Mouse (Mus musculus) neural tube, embryonic 13.5 days (tissue): Measurements from ENCODE around the gene Aebp2. TPM values are rescaled to one million over a fixed set of nuclear protein-coding genes. Genes with fewer than 3 reads are reported as not detected.

Experiments used
- ATAC-seq: fragments of 200-750 bp; cut with Nextera tagmentation; 2 replicates; pipeline ENCODE4 v1.8.0; 2017; ENCODE audit warnings: low read depth, mild to moderate bottlenecking, moderate TSS enrichment, moderate library complexity
- H3K27ac ChIP-seq: fragments of 300-500 bp; sonication (generic); replicated peaks from 2 replicates; pipeline ENCODE4 v1.5.1; 2015; ENCODE audit warnings: moderate library complexity, mild to moderate bottlenecking, inconsistent platforms
- H3K27me3 ChIP-seq: fragments of 300-500 bp; sonication (generic); 2 replicates; pipeline ENCODE4 v1.6.1; 2015; ENCODE audit warnings: mild to moderate bottlenecking, inconsistent platforms
- H3K36me3 ChIP-seq: fragments of 300-500 bp; sonication (generic); 2 replicates; pipeline ENCODE4 v1.6.1; 2015; ENCODE audit warnings: mild to moderate bottlenecking, inconsistent platforms
- H3K4me1 ChIP-seq: fragments of 300-500 bp; sonication (generic); replicated peaks from 2 replicates; pipeline ENCODE4 v1.6.1; 2015; ENCODE audit warnings: inconsistent platforms
- H3K4me2 ChIP-seq: fragments of 300-500 bp; sonication (generic); 2 replicates; pipeline ENCODE4 v1.6.1; 2015; ENCODE audit warnings: inconsistent platforms, mild to moderate bottlenecking, moderate library complexity
- H3K4me3 ChIP-seq: fragments of 300-500 bp; sonication (generic); 2 replicates; pipeline ENCODE4 v1.5.1; 2015; ENCODE audit warnings: mild to moderate bottlenecking, inconsistent platforms
- H3K9ac ChIP-seq: fragments of 300-500 bp; sonication (generic); 2 replicates; pipeline ENCODE4 v1.6.1; 2015; ENCODE audit warnings: moderate library complexity, mild to moderate bottlenecking, inconsistent platforms
- H3K9me3 ChIP-seq: fragments of 300-500 bp; sonication (generic); 2 replicates; pipeline ENCODE4 v1.6.1; 2016; ENCODE audit warnings: inconsistent platforms
- WGBS: fragments of 180-500 bp; shearing (Covaris S2); methylation state at CpG from one replicate; pipeline ENCODE4 v1.1.7; 2015; 5-methylcytosine and 5-hydroxymethylcytosine counted together
- polyA plus RNA-seq: library from polyadenylated mRNA; unstranded; fragments of >200 nt; fragmentation: Nextera tagmentation; extraction: Ambion mirVana; gene quantifications from 2 replicates; pipeline ENCODE4 v1.2.1, GENCODE M21; 2015

The Aebp2 gene
- polyA plus RNA-seq, 1 experiment from 2014 or later, result 6.5 TPM

GRCm38 (mm10) chr6:140610117-140610516, 12.3 kb upstream of the Aebp2 start:
- Histone ChIP-seq H3K9me3 (no peaks in the 10 kb centered on the region), H3K9ac (no peak overlapping the region), H3K36me3 (no peaks in the 10 kb centered on the region), H3K27me3 (no peaks in the 10 kb centered on the region), H3K4me3 (no peak overlapping the region), H3K4me1 (no peaks in the 10 kb centered on the region), H3K27ac (no peak overlapping the region), H3K4me2 (no peak overlapping the region)
- no peak for ATAC-seq
- 90% methylated on average over 5 of the region's 5 CpGs for WGBS

- H3K9ac ChIP-seq, result no peak overlapping the region
- no peak overlapping the region for H3K27ac ChIP-seq
- no peak overlapping the region for H3K4me3 ChIP-seq
- no peak for ATAC-seq
- 89% methylated on average over 4 of the region's 4 CpGs for WGBS
- H3K36me3 ChIP-seq, result no peaks in the 10 kb centered on the region
- no peaks in the 10 kb centered on the region for H3K27me3 ChIP-seq
- no peaks in the 10 kb centered on the region for H3K9me3 ChIP-seq
- no peaks in the 10 kb centered on the region for H3K4me1 ChIP-seq
- H3K4me2 ChIP-seq, result no peak overlapping the region
Measured at GRCm38 (mm10) chr6:140611282-140611681, 11.2 kb upstream of the Aebp2 start.

GRCm38 (mm10) chr6:140611893-140612473, 10.5 kb upstream of the Aebp2 start:
- no peak overlapping the region for H3K4me2 ChIP-seq
- H3K36me3 ChIP-seq, result no peaks in the 10 kb centered on the region
- no peak overlapping the region for H3K4me3 ChIP-seq
- H3K9ac ChIP-seq, result no peak overlapping the region
- H3K4me1 ChIP-seq, result no peaks in the 10 kb centered on the region
- no peaks in the 10 kb centered on the region for H3K9me3 ChIP-seq
- no peak overlapping the region for H3K27ac ChIP-seq
- no peaks in the 10 kb centered on the region for H3K27me3 ChIP-seq
- ATAC-seq, result no peak
- WGBS, result 69% methylated on average over 13 of the region's 13 CpGs

GRCm38 (mm10) chr6:140613822-140614221, 8.6 kb upstream of the Aebp2 start:
- Histone ChIP-seq H3K9me3 (no peaks in the 10 kb centered on the region), H3K27me3 (no peaks in the 10 kb centered on the region), H3K4me2 (no peak overlapping the region), H3K4me1 (no peaks in the 10 kb centered on the region), H3K27ac (no peak overlapping the region), H3K9ac (no peak overlapping the region), H3K36me3 (no peaks in the 10 kb centered on the region), H3K4me3 (no peak overlapping the region)
- 79% methylated on average over 3 of the region's 3 CpGs for WGBS
- ATAC-seq, result no peak

- no peaks in the 10 kb centered on the region for H3K9me3 ChIP-seq
- H3K36me3 ChIP-seq, result no peaks in the 10 kb centered on the region
- no peak for ATAC-seq
- no peaks in the 10 kb centered on the region for H3K27me3 ChIP-seq
- no peak overlapping the region for H3K27ac ChIP-seq
- H3K4me3 ChIP-seq, result no peak overlapping the region
- no peaks in the 10 kb centered on the region for H3K4me1 ChIP-seq
- no peak overlapping the region for H3K4me2 ChIP-seq
- H3K9ac ChIP-seq, result no peak overlapping the region
- WGBS, result 89% methylated on average over 11 of the region's 11 CpGs
Measured at GRCm38 (mm10) chr6:140614711-140615110, 7.8 kb upstream of the Aebp2 start.

GRCm38 (mm10) chr6:140620531-140621349, 1.7 kb upstream of the Aebp2 start:
- 67% methylated on average over 13 of the region's 13 CpGs for WGBS
- Histone ChIP-seq H3K27ac (no peak overlapping the region), H3K9ac (no peak overlapping the region), H3K36me3 (no peaks in the 10 kb centered on the region), H3K4me1 (peaks cover 15% of the 10 kb centered on the region), H3K9me3 (no peaks in the 10 kb centered on the region), H3K27me3 (no peaks in the 10 kb centered on the region; the same call in 1 of the 2 replicates), H3K4me3 (no peak overlapping the region), H3K4me2 (no peak overlapping the region)
- ATAC-seq, result no peak

- Histone ChIP-seq H3K27me3 (no peaks in the 10 kb centered on the region; the same call in 1 of the 2 replicates), H3K27ac (no peak overlapping the region), H3K4me2 (no peak overlapping the region), H3K4me1 (peaks cover 24% of the 10 kb centered on the region), H3K4me3 (no peak overlapping the region), H3K9ac (no peak overlapping the region), H3K9me3 (no peaks in the 10 kb centered on the region), H3K36me3 (no peaks in the 10 kb centered on the region)
- 97% methylated on average over 1 of the region's 1 CpGs for WGBS
- no peak for ATAC-seq
Measured at GRCm38 (mm10) chr6:140621622-140622021, 841 bp upstream of the Aebp2 start.

GRCm38 (mm10) chr6:140623226-140624095, 998 bp downstream of the Aebp2 start:
- WGBS, result under 1% methylated on average over 69 of the region's 117 CpGs
- peak overlapping the region; percentile 96 for H3K9ac ChIP-seq
- H3K4me2 ChIP-seq, result peak overlapping the region; percentile 74
- H3K4me3 ChIP-seq, result peak overlapping the region; percentile 94
- H3K9me3 ChIP-seq, result no peaks in the 10 kb centered on the region
- peak; percentile 91 for ATAC-seq
- no peaks in the 10 kb centered on the region; the same call in 1 of the 2 replicates for H3K27me3 ChIP-seq
- H3K27ac ChIP-seq, result peak overlapping the region; percentile 98
- no peaks in the 10 kb centered on the region for H3K36me3 ChIP-seq
- peaks cover 39% of the 10 kb centered on the region for H3K4me1 ChIP-seq

GRCm38 (mm10) chr6:140624096-140625051, 1.9 kb downstream of the Aebp2 start:
- H3K27me3 ChIP-seq, result no peaks in the 10 kb centered on the region; the same call in 1 of the 2 replicates
- peak overlapping the region; percentile 96 for H3K9ac ChIP-seq
- no peaks in the 10 kb centered on the region for H3K36me3 ChIP-seq
- peak overlapping the region; percentile 98 for H3K27ac ChIP-seq
- no peaks in the 10 kb centered on the region for H3K9me3 ChIP-seq
- peak; percentile 48 for ATAC-seq
- peaks cover 43% of the 10 kb centered on the region for H3K4me1 ChIP-seq
- under 1% methylated on average over 75 of the region's 80 CpGs for WGBS
- peak overlapping the region; percentile 94 for H3K4me3 ChIP-seq
- H3K4me2 ChIP-seq, result peak overlapping the region; percentile 74

- H3K4me3 ChIP-seq, result no peak overlapping the region
Measured at GRCm38 (mm10) chr6:140629176-140629859, 6.9 kb downstream of the Aebp2 start.

More at GRCm38 (mm10) chr6:140629176-140629859, 6.9 kb downstream of the Aebp2 start:
- H3K4me2 ChIP-seq, result no peak overlapping the region
- H3K9ac ChIP-seq, result peak overlapping the region; percentile 38; the same call in 1 of the 2 replicates
- H3K36me3 ChIP-seq, result peaks cover 8% of the 10 kb centered on the region
- ATAC-seq, result no peak
- peak overlapping the region; percentile 56; the same call in 1 of the 2 replicates for H3K27ac ChIP-seq
- no peaks in the 10 kb centered on the region for H3K27me3 ChIP-seq
- H3K9me3 ChIP-seq, result no peaks in the 10 kb centered on the region
- H3K4me1 ChIP-seq, result peaks cover 59% of the 10 kb centered on the region
- 82% methylated on average over 4 of the region's 4 CpGs for WGBS
